Mouse (Mus musculus): ENCODE data around the gene Kctd15.

Gene Kctd15

DNA sequence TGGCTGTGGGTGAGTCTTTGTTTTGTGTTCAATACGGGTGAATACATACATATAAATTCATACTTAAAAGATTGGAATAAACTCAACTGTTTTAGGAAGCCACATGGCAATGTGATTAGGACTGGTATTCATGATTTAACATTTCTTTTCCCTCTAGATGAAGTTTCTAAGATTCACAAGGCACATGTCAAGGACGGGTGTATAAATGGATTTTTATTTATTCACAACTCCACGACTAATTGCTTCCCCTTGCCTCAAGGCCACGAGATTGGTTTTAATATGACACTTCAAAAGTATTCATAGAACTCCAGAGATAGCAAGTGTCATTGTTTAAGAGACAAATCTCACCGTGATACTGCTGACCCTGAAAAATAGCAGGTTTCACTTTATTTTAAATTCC lies at the start of gene Kctd15:
Kctd15 (minus strand) TSS at position 101 of the 400 bp plus-strand sequence.
- no peak for DNase-seq (ENCODE audit: low spot score)

DNA sequence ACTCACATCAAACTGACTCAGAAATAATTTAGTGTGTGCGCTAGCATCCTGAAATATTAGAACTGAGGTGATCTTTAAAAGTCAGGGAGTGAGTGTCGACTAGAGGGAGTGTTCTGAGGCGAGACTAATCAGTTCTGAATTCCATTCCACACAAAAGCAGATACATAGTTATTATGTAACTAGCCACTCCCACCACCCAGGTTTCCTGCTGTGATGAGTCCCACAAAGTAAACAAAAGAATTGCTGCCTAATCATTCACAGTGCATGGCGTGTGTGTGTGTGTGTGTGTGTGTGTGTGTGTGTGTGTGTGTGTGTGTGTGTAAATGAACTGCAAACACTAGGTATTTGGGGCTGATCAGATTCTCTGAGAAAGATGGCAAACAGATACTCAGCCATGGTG lies 47.9 kb upstream of the Kctd15 start:
- no peak for DNase-seq (ENCODE audit: low spot score)

DNA sequence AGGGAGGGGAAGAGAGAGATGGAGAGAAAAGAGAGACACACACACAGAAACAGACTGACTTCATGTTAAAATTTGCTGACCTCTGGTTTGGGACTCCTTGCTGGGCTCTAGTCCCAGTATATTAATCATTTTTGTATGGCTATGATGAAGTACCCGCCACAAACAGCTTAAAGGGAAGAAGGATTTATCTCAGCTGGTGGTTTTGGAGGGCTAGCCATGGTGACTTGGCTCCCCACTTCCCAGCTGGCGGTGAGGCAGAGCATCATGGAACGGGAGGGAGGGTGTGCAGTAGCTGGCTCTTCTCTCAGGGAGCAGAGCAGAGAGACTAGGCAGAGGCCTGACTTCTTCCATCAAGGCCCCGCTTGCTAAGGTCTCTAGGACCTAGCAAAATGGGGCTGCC lies 46.9 kb upstream of the Kctd15 start:
- no peak for DNase-seq (ENCODE audit: low spot score)

DNA sequence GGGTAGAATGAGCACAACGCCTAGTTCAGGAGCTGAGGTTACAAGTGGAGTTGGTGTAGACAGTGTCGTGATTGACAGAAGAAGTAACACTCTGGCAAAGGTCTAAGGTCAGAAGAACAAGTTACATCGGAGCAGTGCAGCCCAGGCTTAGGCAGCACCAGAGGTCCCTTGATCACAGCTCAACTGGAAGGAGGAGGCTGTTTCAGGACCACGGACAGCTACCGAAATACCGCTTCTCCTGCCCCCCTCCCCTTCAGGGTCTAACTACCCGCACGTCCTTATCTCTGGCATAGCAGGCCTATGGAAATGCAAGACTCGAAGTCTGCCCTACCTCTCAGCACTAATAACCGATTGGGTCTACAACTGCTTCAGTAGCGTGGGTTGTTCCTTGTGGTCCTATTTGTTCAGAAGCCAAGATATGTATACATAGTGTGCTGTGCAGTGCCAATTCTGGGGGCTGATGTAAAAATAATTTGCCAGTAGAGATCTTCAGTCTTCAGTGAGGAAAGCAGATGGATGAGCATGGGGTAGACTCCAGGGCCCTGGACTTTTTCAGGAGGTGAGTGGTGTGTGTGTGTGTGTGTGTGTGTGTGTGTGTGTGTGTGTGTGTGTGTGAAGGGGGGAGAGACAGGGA lies 46.3 kb upstream of the Kctd15 start:
- DNase-seq (ENCODE audit: low spot score), result no peak

DNA sequence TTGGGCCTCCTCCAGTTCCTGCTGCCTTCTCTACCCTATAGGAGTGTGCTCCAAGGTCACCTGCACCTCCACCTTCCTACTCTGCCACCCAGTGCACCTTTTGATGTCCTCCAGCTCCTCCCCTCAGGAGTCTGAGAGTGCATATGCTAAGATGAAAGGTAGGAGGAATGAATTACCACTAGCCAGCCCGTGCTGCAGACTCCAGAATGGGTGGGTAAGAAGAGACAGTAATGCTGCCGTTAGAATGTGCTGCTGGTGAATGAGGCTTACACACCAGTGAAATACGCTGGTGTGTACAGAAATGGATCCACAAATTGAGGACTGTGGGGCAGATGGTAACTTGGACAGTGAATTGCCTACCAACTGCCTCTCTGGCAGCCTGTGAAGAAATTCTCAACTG lies 43.4 kb upstream of the Kctd15 start:
- DNase-seq (ENCODE audit: low spot score), result no peak

DNA sequence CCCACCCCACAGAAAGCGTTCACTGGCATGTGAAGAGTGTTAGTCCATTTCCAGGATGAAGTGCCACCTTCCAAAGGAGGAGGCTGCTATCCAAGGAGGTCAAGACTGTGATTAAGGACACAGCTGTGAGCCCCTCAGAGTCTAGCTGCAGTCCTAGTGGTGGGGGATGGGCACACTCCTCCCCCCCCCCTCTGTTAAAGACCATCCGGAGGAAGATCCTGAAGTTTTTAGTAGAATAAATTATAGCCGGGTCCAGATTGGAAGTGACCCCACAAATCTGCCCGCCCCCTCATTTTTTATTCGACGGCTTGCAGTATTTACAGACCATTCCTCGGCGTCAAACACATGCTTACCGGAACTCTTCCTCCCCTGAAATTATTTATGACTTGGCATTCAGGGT lies 41.7 kb upstream of the Kctd15 start:
- no peak for DNase-seq (ENCODE audit: low spot score)

DNA sequence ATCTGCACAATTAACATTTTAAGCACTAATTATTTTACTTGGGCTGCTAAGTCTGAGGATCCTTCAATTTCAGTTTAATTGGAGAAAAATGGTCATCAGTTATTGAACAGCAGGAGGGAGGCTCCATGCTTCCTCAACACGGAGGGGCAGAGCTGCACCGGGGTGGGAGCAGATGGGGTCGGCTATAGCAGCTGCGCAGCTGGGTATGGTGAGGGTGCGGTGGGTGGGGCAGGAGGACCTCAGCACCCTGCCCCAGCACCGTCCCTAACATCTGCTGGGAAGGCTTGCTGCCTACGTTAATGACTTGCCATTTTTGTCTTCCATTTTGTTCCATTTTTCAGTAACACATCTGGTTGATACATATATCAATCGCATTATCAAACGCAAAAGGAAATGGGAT lies 39.6 kb upstream of the Kctd15 start:
- no peak for DNase-seq (ENCODE audit: low spot score)

DNA sequence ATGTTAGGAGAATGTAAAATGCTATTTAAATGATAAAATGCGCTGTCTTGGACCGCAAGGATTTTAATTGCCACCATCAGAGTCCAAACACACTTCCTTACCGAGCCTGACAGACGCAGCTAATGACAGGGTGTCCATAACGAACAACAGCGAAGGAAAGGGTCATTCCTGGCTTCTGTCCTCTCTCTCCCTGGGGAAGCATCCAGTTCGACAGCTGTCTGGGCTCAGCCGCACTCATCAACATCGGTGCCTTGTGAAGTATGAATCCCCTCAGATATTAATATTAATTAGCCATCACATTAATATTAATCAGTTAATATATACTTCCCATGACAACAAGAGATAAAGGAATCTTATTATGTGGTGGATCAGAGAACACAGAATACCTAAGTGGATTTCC lies 38.4 kb upstream of the Kctd15 start:
- DNase-seq (ENCODE audit: low spot score), result no peak

DNA sequence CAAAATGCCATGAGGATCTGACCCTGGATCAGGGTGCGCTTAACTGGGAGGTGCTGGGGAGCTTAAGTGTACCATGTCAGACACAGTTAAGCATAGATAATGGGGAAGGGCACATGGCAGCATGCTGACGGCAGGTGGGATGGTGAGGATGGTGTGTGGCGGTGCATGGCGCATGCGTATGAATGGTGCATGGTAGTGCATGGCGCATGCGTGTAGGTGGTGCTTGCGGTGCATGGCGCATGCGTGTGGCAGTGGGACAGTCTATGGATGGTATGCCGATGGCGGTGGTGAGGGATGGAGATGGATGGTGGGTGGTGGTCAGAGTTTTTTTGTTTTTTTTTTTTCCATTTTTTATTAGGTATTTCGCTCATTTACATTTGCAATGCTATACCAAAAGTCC lies 37.4 kb upstream of the Kctd15 start:
- no peak for DNase-seq (ENCODE audit: low spot score)

DNA sequence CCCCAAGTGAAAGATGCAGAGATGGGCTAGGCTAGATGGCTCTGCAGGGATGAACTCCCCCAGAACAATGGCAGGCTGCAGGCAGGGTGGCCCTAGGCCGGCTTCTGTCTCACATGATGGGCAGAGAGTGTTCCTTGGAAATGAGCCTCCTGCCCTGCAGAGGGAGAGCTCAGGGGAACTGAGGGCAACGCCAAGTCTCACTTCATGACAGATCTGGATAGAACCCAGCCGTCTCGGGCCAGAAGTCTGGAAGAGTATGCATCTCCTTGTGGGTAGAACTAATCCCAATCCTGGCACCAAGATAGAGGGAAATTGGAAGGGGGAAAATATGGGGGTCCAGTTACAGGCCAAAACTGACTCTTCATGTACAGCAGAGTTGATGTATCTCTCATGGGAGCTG lies 36.5 kb upstream of the Kctd15 start:
- no peak for DNase-seq (ENCODE audit: low spot score)

DNA sequence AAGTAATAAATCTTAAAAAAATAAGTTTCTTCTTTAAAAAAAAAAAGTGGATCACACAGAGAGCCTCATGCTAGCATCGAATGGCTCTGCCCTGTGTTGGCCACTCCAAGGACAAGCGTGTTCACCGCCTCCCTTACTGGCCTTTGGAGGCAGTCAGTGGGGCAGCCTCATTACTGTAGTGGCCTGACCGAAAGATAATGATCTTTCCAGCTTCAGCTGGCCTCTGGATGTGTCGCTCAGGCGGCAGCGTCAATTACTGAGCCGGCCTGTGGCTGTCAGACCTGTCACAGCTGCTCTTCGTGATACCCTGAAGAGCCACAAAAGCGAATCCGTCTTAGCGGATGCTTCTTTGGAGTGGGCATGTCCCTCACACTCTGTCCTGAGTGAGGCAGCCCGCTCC lies 33.6 kb upstream of the Kctd15 start:
- no peak for DNase-seq (ENCODE audit: low spot score)

DNA sequence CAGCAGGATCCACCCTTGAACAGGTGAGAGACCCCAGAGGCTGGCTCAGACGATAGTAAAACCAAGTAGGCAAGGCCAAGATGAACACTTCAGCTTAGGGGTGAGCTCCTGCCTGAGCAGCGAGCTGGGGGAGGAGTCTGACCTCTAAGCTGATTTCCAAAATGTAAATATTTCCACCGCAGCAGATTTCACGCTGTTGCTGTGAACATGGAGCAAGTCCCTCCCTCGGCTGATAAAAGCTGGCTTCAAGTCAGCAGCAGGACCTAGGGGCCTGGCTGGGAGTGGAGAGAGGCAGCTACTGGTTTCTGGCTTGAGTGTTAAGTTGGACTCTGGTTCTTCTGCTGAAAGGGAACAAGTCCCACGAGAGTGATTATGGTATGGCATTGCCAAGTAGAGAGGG lies 32.5 kb upstream of the Kctd15 start:
- DNase-seq (ENCODE audit: low spot score), result no peak

DNA sequence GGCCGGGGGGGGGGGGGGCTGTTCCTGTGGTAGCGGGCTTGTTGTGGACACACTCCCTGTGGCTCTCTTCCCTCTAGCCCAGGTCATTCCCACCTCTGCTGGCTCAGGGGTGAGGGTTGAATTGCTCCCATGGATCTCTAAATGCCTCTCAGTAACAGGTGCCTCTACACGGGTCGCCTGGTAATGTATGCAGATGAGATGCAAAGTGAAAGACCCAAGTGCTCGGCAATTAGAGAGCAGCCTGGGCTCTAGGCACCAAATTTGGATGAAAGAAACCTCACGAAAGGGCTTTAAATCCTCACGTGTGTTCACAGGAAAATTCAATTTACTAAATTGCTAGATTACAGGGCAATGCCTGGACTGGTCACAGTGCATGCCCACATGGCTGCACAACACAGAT lies 29.3 kb upstream of the Kctd15 start:
- no peak for DNase-seq (ENCODE audit: low spot score)

DNA sequence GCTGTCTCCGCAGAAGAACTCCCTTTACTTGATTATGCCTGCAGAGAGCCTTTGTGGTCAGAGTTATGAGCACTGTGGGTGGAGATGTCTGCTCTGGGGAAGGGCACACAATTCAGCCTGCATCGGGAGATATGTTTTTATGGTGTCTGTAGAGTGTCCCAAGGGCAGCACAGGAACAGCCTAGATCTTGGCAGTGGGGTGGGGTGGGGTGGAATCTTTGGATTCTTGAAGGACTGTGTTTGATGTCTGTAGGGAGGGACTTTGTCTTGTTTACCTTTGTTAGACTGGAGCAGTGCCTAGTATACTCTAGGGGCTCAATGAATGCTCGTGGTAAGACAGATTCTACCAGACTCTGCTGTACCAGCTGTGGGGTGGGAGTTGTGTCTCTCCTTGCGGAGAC lies 28.6 kb upstream of the Kctd15 start:
- DNase-seq (ENCODE audit: low spot score), result no peak

DNA sequence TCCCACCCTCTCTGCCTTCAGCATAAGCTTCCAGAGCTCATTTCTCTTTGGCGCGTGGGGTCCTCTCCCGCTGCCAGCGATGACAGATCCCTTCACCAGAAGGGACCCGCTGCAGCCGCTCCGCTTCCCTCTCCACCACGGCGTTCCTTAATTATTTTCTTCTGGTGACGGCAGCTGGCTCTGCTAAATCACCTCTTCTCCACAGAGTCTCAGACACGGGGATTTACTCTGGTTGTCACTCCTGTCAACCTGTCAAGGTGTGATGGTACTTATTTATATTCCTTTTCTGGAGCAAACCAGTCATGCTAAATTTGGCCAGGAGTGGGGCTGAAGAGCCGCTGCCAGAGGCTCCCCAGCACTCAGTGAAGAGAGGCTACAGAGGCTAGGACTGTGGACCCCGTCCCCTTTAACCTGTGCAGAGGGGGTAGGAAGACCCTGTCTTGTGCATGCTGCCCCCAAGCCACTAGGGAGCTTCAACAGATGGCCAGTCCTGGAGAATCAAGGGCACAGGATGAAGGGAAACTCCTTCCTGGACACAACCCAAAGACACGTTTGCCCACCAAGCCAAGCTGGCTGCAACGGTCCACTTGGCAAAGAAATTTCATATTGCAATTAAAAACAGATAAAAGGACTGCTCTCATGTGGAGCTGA lies 24.4 kb upstream of the Kctd15 start:
- no peak for DNase-seq (ENCODE audit: low spot score)

DNA sequence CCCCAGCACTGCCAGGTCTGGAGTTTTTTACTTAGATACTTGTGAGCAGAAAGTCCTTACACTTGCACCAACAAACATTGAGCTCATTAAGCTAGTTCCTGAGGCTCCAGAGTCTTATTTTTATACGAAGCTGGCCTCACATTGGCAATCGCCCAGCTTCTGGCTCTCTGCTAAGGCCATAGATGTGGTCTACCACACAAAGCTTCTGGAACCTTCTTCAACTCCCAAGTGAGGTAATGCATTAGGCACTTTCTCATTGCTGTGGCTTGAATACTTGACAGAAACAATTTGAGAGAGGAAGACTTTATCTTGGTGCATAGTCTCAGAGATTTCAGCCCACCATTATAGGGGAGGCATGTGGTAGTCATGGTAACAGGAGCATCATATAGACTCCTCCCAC lies 23.4 kb upstream of the Kctd15 start:
- DNase-seq (ENCODE audit: low spot score), result no peak

DNA sequence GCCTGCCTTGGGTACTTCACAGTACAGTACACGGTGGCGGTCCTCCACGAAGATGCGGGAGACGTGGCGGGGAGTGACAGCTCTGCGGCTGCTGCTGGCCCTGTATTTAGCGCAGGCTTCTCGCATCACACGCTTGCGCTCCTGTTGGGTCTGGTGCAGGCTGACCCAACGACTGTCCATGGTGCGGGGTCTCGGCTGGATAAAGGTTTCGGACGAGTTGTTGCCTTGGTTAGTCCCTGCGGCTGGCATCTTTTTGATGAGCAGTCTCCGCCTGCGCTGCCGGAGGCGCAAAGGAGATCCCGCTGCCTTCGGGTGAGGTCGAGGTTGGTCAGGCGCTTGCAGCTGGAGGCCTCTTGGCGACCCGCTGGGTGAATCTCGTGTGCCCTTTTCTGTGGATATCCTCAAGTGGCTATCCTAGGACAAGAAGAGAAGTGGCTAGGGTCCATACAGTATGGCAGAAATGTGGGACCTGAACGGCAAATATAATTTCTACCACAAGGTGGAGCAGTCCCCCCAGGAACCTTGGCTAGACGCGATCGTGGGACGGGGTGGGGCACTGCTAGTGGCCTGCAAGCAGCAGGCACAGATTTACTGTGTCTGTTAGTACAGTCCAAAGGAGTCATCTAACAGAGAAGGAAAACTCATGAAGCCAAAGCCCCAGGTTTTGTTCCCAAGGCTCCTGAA lies 19.4 kb upstream of the Kctd15 start:
- no peak for DNase-seq (ENCODE audit: low spot score)

DNA sequence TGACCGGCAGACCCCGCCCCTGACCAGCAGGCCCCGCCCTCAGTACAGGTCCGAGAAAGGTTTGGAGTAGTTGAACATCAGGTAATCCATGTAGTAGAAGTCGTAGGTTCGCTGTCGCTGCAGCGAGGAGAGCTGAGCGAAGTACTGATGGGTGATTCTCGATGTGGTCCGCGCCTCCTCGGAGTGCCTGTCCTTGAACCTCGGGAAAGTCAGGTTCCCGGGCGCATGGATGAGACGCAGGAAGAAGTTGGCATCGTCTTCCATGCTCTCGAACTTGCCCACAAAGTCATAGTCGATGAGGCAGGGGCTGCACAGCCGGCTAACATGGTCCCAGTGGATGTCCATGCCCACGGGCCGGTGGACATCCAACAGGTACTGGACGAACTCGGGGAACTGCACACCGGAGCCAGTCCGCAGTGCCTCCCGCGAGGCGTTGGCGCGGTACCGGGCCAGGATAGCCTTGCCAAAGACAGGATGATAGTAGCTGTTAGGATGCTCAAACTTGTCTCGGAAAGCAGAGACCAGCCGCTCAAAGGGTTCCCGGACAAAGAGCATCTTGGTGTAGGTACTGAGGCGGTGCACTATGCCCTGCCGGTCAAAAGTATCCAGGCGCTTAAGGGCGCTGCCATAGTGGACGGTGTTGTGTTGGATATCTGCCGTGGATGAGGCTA lies 18.7 kb upstream of the Kctd15 start:
- DNase-seq (ENCODE audit: low spot score), result no peak

DNA sequence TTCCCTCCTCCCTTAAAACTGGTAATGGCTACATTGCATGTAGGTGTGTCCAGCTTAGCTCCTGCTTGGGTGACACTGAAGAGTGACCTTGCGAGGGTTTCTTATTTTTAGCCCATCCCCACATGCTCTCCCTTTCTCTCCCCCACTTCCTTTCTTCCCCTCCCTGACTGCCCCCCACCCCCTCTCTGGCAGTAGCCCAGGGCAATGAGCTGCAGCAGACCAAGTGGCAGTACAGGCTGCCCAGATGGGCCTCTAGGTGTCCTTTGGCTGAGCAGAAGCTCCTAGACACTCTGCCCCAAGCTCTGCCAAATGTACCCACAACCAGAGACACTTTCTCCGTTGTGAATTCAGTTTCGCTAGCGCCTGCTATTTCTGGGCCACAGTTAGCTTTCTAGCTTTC lies 16.4 kb upstream of the Kctd15 start:
- DNase-seq (ENCODE audit: low spot score), result no peak

DNA sequence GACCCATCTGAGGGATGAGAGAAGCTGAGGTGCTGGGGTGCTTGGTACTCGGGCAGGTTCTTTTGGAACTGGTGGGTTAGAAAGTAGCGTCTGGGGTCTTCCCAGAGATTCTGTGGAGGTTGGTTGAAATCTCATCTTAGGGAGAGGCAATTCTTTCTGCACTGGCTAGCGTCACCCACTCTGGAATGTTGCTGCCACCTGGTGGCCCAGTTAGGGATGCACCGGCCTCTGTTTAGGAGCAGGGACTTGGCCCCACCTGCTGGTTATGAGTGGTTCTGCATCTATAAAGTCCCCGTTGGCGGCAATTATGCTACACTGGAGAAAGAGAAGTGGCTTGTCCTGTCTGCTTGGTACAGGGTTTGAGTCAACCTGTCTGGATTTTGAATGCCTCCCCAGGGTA lies 15.4 kb upstream of the Kctd15 start:
- peak; percentile 68 for DNase-seq (ENCODE audit: low spot score)

DNA sequence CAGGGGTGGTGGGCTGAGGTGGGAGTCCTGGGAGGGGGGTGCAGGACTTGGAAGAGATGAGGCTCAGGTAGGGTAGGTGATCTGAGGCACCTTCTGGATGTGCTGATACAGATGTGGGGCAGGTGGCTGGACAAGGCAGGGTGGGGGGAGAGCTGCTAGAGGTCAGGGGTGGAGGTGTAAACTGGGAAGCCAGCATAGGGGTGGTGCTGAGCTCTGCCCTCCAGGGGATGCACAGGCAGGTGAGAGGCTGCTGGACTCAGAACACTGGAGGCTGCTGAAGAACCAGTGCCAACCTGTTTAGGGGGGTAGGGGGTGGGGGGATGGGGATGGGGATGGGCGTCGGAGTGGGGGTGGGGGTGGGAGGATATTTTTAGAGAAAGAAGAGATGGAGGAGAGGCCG lies 14.2 kb upstream of the Kctd15 start:
- no peak for DNase-seq (ENCODE audit: low spot score)

DNA sequence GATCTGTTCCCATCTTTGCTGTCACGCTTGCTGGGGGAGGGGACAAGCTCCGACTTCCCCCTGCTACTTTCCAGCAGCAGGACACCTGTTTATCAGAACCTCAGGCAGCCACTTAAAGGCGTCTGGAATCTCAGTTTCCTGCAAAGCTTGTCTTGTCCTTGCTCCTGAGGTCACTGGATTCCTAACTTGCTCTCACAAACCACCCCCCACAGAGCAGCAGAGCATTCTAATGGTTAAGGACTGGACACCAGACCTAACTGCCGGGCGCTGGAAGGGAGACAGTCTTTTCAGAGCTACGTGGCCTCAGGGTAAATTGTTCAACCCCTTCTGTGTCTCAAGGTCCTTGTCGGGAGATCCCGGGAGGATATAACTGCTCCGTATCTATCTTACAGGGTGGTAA lies 12.8 kb upstream of the Kctd15 start:
- DNase-seq (ENCODE audit: low spot score), result no peak

DNA sequence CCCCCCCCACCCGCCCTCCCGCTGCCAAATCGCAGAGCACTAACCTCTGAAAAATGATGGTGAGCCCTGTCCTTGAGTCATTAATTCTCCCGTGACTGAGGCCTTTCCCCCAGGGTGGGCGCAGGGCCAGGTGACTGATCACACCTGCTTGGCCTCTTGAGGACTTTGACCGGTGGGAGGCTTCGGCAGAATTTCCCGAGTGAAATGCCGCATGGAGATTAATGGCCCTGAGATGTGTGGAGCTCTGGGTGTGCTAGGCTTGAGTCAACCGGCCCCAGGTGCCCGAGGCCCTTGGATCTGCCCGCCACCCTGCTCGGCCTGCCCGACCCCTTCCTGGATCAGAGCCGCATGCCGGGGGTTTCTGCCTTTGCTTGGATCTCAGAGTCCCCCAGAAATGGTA lies 11.3 kb upstream of the Kctd15 start:
- no peak for DNase-seq (ENCODE audit: low spot score)

All from urinary bladder, postnatal 10 days (tissue).